Mouse (Mus musculus) yolk sac, embryonic 10.5 days (tissue): ENCODE measurements around the gene Olfr1163.
"Not testable (repeated sequence)": the region's sequence is repeated elsewhere in the genome, so short reads cannot be mapped to it uniquely, and the experiment has no call there.

Experiments used
- DNase-seq: peaks from one replicate; pipeline ENCODE4 v3.0.0-alpha.2; 2017; ENCODE audit warnings: low spot score

The Olfr1163 gene

DNA sequence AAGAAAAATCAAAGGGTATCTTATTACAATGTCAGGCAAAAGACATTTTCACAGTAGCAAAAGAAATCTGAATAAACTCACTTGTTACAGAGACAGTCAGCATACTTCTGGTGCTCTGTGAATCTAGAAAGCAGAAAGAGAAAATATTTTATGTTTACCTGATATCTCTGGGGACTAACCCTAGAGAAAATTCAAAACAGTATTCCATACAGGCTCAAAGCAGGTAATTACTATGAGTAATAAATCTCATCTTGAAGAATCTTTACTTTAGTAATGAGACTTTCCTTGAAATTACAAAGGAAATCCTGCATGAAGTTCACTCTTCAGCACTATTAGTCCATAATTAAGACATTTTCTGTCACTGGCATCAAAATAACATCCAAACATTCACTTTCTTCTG, at the start of gene Olfr1163:
Gene Olfr1163 (minus strand): TSS at position 101 of the 400 bp plus-strand sequence.
- no peak for DNase-seq

GRCm38 (mm10) chr2:88093866-88094265, 22.2 kb upstream of the Olfr1163 start, which contains the start of gene Olfr1164:
Gene Olfr1164 (minus strand): TSS chr2:88093966.
- DNase-seq: no peak

GRCm38 (mm10) chr2:88063587-88063986, 8.0 kb downstream of the Olfr1163 start:
- DNase-seq: no peak

- DNase-seq: no peak
These were observed 20.6 kb downstream of the Olfr1163 start, which contains the start of gene Olfr1162 for GRCm38 (mm10) chr2:88051029-88051428. Gene Olfr1162 (minus strand): TSS chr2:88051129.

DNA sequence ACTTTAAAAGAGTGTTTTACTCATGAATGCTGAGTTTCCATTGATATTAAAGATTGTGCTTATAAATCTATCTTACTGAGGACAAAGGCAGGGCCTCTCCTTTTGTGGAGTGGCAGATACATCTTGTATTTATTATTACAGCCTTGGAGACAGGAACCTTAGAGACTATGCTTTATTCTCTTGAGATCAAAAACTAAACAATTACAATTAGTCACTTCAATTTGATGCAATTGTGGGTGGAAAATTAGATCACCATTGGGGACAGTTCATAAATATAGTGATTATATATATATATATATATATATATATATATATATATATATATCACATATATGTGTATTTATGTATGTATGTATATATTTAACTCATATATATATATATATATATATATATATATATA, 34.0 kb downstream of the Olfr1163 start, which contains the start of gene Olfr73:
Gene Olfr73 (minus strand): TSS at position 101 of the 400 bp plus-strand sequence.
- DNase-seq: no peak

GRCm38 (mm10) chr2:88022474-88022873, 49.2 kb downstream of the Olfr1163 start, which contains the start of gene Olfr1161:
Gene Olfr1161 (plus strand): TSS chr2:88022774.
- not testable (repeated sequence) for DNase-seq
